Mouse (Mus musculus) WW6 (cell line): Measurements from ENCODE around the gene Gm17374.
"Not testable (repeated sequence)": the region's sequence is repeated elsewhere in the genome, so short reads cannot be mapped to it uniquely, and the experiment has no call there.

Experiments used
- DNase-seq: peaks from one replicate; pipeline ENCODE4 v3.0.0-alpha.2; 2013; ENCODE audit warnings: low read depth, low spot score

Gm17374 gene

DNA sequence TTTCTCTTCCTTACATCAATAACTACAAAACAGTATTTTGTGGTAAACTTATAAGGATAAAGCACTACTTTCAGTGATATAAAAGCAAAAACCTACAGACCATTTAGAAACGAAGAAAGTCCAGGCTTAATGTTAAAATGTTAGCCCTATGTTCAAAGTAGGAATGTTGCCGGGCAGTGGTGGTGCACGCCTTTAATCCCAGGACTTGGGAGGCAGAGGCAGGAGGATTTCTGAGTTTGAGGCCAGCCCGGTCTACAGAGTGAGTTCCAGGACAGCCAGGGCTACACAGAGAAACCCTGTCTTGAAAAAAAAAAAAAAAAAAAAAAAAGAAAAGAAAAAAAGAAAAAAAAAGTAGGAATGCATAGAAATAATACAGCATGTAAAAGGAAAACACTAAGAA is at the start of gene Gm17374:
Gene Gm17374 (plus strand): TSS at position 301 of the 400 bp plus-strand sequence.
- not testable (repeated sequence) for DNase-seq

DNA sequence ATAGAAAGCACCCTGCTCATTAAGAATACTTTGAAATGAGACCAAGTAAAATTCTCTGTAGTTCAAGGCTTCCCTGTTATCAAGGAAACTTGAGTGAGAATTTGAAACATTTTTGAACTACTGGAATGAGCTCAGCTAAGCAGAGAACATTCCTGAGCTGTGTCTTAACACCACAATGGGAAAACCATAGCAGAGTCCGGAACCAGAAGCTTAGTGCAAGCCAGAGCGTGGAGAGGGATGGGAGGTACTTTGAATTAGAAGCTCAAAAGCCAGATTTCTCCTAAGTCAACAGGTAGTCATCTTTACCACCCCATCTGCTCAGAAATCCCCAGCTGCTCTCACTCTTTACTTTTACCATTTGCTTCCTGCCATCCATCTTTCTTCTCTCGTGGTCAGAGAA is 46.9 kb upstream of the Gm17374 start:
- no peak for DNase-seq

DNA sequence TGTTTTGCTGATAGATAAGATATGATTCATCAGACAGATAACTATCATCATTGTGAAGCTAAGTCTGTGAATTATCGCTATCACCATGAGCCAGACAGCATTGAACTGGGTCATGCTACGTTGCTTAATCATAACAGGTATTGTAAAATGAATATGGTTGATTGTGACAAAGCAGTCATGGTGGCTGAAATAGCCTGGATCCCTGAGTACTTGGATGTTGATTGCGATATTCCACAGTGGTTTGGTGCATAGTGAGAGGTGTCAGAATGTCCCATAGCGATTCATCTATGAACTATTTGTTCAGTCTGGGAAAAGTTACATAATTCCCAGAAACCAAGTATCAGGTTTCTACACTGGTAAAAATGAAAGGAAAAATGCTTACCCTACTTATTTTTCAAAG is 44.2 kb upstream of the Gm17374 start:
- no peak for DNase-seq

DNA sequence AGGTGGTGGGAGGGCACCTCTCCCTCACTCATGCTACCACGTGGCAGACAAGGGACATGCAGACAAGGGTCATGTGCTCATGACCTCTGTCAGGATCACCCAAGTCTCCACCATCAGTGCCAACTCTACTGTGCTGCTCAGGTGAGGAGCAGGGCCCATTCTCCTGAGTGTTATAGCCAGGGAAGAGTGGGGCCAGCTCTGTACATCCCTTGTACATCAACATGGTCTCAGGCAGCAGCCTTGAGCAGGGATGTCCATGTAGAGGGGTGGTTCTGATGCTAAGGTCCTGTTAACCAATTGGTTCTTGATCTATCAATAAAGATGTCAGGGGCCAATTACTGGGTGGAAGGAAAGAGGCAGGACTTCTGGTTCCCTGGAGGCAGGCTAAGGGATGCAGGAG is 42.9 kb upstream of the Gm17374 start:
- no peak for DNase-seq

DNA sequence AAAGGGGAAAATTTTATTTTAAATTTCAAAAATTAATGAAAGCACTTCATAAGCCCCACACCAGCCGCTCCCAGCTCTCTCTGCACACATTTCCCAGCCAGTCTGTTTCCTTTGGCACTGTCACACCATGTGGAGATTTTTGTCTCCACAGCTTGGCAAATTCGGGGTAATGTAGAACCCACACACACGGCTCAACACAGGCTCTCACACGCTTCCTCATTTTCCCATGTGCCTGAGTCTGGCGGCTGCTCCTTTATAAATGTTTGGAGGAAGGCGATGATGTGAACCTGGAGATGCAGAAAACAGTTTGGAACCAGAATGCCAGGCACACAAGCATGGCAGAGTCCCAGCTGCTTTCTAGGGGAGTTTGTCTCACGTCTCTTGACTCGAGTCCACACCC is 38.0 kb upstream of the Gm17374 start:
- DNase-seq, result no peak

DNA sequence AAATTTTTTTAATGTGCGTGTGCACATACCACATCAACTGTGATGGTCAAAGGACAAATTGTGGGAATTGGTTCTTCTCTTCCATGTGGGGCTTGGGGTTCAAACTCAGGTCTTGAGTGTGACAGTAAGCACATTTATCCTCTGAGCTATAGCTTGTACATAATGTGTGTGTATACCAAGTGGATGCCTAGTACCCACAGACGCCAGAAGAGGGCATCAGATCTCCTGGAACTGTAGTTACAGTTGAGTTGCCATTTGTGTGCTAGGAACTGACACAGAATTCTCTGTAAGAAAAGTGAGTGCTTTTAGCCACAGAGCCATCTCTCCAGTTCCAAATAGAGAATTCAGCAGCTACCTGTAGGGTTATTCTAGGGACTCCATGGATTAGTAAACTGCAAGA is 26.3 kb upstream of the Gm17374 start:
- DNase-seq, result no peak

DNA sequence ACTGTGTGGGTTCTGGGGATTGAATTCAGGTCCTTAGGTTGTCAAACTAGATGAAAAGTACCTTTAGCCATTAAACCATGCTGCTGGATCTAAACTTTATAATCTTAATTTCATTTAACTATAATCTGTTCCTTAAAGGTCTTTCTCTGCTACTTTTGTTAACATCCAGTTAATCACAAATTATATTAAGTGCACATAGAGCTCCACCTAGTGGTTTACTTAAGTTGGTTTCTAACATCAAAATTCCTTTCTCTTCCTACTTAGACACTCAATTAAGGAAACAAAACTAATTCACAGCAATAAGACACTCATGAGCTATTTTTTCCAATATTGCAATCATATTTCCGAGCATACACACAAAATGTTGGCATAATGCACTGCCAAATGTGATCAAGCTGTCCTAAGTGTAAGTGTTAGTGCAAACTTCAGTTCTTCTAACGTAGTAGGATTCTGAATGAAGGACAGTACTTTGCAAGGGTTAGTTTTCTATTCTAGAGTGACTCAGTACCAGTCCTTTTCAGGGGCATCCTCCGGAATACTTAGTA is 7.4 kb downstream of the Gm17374 start:
- no peak for DNase-seq

DNA sequence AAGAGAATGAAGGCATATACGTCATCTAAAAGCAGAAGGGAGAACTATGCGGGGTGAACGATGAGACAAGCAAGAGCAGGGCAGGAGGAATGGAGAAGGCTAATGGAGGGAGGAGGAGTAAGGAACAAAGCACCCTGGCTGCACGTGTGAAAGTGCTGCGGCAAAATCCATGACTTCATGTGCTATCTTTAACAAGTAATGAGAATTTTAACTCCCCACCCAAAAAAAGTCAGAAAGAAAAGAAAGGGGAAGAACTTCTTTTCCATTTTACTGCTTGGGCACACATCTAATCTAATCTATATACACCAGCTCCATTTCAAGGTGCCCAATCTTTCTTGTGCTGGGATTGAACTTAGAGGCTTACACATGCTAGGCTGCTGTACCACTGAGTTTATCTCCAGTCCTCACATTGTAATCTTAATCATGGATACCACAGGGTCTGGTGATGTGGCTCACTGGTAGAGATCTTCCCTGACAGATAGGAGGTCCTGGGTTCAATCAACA is 11.6 kb downstream of the Gm17374 start:
- no peak for DNase-seq

DNA sequence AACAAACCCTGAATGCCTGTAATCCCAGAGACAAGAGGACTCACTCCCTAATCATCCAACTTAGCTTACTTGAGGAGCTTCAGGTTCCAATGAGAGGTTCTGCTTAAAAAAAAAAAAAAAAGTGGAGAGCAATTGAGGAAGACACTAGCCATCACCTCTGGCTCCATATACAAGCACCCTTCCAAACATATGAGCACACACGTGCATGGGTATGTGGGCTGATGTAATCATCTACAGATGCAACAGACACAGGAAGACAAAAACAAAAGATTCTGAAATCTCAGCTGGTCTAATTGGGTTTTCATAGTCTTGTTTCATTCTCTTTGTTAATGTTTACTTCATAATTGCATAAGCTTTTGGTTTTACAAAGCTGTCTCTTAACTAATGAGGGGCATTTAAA is 17.2 kb downstream of the Gm17374 start:
- no peak for DNase-seq

DNA sequence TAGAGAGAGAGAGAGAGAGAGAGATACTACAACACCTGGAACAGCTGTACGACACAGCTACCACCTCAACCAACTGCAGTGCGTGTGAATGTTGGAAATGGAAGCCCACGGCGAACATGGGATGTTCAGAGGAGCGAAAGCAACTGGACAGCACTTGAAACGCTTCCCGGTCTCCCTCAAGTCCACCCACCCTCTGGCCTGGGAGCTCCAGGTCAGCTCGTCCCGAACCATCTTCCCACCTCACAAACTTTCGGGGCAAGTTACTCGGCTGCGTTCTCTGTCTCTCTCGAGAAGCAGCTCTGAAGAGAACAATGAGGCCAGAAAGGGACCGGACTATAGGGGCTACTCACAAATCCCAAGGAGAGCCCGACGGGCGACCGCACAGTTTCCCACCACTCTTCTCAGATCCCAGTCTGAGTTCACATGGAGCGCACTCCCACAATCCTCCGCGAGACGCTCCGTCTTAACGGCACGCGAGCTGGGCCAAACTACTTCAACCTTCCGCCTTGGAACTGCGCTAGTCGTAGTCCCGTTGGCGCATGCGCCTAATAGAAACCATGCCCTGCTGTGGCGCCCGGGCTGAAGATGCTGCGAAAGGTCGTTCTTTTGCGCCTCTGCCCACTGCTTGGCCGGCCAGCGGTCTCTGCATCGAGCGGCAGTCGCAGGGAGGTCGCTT is 18.4 kb downstream of the Gm17374 start, which contains the start of the genes Esf1 and Ndufaf5:
Gene Esf1 (minus strand): TSS at position 438 of the 676 bp plus-strand sequence.
Gene Ndufaf5 (plus strand): TSS at position 523 of the 676 bp plus-strand sequence.
- peak; percentile 88 for DNase-seq

DNA sequence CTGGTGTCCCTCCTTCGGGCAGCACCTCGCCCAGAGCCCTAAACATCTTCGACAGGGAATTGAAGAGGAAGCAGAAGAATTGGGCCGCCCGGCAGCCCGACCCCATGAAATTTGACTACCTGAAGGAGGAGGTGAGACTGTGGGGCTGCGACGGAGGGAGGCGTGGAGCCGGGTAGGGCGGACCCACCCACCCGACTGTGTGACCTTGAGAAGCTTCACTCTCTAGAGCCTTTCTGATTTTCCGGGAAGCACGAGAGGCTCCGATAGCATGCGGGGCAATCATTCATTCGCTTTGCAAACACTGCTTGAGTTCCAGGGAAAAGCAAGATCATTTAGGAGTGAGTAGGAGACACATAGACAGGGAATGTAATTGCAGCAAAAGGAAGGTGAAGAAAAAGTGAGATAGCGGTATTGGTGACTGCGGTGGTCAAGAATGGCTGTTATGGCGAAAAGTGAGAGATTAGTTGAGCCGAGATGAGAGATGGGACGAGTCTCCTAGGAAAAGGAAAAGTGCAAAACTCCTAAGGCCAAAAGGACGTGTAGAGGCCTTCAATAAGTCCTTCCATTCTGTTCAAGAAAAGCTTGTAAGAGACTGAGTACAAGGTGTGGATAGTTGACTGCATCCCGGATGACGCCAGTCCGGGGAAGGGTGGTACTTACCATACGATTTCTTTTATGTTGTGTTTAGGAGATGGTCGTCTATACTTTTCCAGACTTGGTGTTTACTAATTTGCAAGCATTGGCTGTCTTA is 19.1 kb downstream of the Gm17374 start:
- DNase-seq, result peak; percentile 65

DNA sequence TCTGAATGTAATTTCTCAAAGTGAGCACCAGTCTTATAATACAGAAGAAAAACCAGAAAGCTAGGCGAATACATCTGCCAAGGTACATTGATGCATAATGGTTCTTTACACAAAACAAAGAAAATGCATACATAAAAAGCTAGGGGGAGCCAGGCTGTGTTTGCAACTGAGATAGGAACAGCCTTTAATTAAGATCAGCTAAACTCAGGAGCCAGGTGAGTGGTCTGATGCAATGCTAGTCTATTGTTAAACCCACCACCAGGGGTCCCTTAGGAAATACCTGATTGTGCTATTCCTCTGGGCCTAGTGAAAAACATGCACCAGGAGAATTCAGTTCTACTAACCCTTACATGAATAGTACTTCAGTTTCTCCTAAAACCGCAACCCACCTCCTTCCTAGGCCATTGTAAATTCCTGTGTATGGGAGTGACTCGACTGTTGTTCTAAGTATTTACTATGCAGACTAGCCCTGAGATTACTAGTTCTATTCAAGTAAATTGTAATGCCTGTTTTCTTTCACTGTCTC is 33.9 kb downstream of the Gm17374 start:
- DNase-seq, result not testable (repeated sequence)

DNA sequence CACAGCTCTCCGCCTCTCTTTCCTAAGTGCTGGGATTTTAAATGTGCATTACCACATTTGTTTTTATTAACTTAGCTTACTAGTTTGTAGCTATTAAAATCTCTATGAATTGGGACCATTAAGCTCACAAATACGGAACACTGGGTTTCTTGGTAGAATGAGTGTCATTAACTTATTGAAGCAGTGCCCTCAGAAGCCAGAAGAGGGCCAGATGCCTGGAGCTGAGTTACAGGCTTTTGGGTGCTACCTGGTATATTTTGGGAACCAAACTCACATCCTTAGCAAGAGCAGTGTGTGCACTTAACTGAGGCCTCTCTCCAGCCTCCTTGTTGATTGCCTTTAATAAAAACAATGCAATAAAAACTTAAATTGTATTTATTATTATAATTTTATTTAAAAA is 48.9 kb downstream of the Gm17374 start:
- no peak for DNase-seq

DNA sequence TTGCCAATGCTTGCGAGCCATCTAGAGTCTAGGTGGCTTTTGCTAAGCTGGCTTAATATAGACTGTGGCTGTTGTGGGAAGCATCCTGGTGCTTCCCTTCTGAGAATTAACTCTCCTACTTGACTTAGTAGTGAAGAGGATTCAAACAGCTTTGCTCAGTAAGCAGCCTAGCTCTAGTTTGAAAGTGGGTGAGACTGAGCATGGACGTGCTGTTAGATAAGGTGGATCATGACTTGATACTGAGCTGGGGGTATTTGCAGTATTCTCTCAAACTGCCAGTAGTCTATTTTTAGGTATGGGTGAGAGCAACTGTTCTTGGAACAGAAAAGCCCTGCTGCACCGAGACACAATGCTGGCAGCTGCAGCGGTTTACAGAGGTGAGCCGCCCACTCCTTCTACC is 50.7 kb downstream of the Gm17374 start:
- no peak for DNase-seq
